Mouse (Mus musculus): ENCODE measurements around the gene Dner.
"Not testable (repeated sequence)": the region's sequence is repeated elsewhere in the genome, so short reads cannot be mapped to it uniquely, and the experiment has no call there.

Dner gene

GRCm38 (mm10) chr1:84396787-84397186 lies 299.2 kb downstream of the Dner start:
- DNase-seq (ENCODE audit: low read depth), result no peak

GRCm38 (mm10) chr1:84395928-84396327 lies 300.1 kb downstream of the Dner start:
- DNase-seq (ENCODE audit: low read depth), result no peak

- no peak for DNase-seq (ENCODE audit: low read depth)
These were observed 305.1 kb downstream of the Dner start for GRCm38 (mm10) chr1:84390961-84391360.

GRCm38 (mm10) chr1:84387616-84388015 lies 308.4 kb downstream of the Dner start:
- no peak for DNase-seq (ENCODE audit: low read depth)

- DNase-seq (ENCODE audit: low read depth), result no peak
These were observed 309.4 kb downstream of the Dner start for GRCm38 (mm10) chr1:84386481-84387146.

- DNase-seq (ENCODE audit: low read depth), result no peak
These were observed 313.3 kb downstream of the Dner start for GRCm38 (mm10) chr1:84382709-84383108.

- DNase-seq (ENCODE audit: low read depth), result no peak
These were observed 314.0 kb downstream of the Dner start for GRCm38 (mm10) chr1:84382064-84382463.

GRCm38 (mm10) chr1:84380895-84381294 lies 315.1 kb downstream of the Dner start:
- DNase-seq (ENCODE audit: low read depth), result no peak

- no peak for DNase-seq (ENCODE audit: low read depth)
These were observed 328.3 kb downstream of the Dner start for GRCm38 (mm10) chr1:84367733-84368132.

- no peak for DNase-seq (ENCODE audit: low read depth)
These were observed 329.5 kb downstream of the Dner start for GRCm38 (mm10) chr1:84366553-84366952.

- no peak for DNase-seq (ENCODE audit: low read depth)
These were observed 332.1 kb downstream of the Dner start, which contains the start of gene Pid1 for GRCm38 (mm10) chr1:84363967-84364366. Gene Pid1, minus strand, starts transcription at chr1:84364180.

- DNase-seq (ENCODE audit: low read depth), result no peak
These were observed 333.1 kb downstream of the Dner start for GRCm38 (mm10) chr1:84362709-84363617.

- no peak for DNase-seq (ENCODE audit: low read depth)
These were observed 333.8 kb downstream of the Dner start for GRCm38 (mm10) chr1:84362209-84362608.

- DNase-seq (ENCODE audit: low read depth), result no peak
These were observed 334.6 kb downstream of the Dner start for GRCm38 (mm10) chr1:84361389-84361788.

- no peak for DNase-seq (ENCODE audit: low read depth)
These were observed 336.2 kb downstream of the Dner start for GRCm38 (mm10) chr1:84359611-84360500.

- no peak for DNase-seq (ENCODE audit: low read depth)
These were observed 338.8 kb downstream of the Dner start for GRCm38 (mm10) chr1:84357216-84357615.

- no peak for DNase-seq (ENCODE audit: low read depth)
These were observed 345.8 kb downstream of the Dner start for GRCm38 (mm10) chr1:84350262-84350661.

GRCm38 (mm10) chr1:84347796-84348476 lies 348.1 kb downstream of the Dner start:
- no peak for DNase-seq (ENCODE audit: low read depth)

- not testable (repeated sequence) for DNase-seq (ENCODE audit: low read depth)
These were observed 363.2 kb downstream of the Dner start for GRCm38 (mm10) chr1:84332797-84333196.

GRCm38 (mm10) chr1:84331861-84332260 lies 364.2 kb downstream of the Dner start:
- DNase-seq (ENCODE audit: low read depth), result not testable (repeated sequence)

GRCm38 (mm10) chr1:84325309-84325708 lies 370.7 kb downstream of the Dner start:
- DNase-seq (ENCODE audit: low read depth), result no peak

- DNase-seq (ENCODE audit: low read depth), result no peak
These were observed 374.7 kb downstream of the Dner start for GRCm38 (mm10) chr1:84321327-84321726.

Measured in naive thymus-derived CD4-positive, alpha-beta T cell, adult 2 months (primary cell).